Mouse (Mus musculus) midbrain, postnatal 0 days (tissue): Measurements from ENCODE around the gene Ptgr1. TPM values are rescaled to one million over a fixed set of nuclear protein-coding genes. Genes with fewer than 3 reads are reported as not detected.
A peak's percentile ranks its signal among the peaks of the same experiment; 100 is the strongest.

Experiments used
- ATAC-seq: fragments of 200-750 bp; cut with Nextera tagmentation; 2 replicates; pipeline ENCODE4 v1.8.0; 2017; ENCODE audit warnings: moderate number of reproducible peaks, mild to moderate bottlenecking, moderate TSS enrichment, moderate library complexity; ENCODE audit not compliant: low FRiP score
- DNase-seq: peaks from one replicate; pipeline ENCODE4 v3.0.0-alpha.2; 2015; ENCODE audit warnings: low spot score
- H3K27ac ChIP-seq: fragments of 300-500 bp; sonication (generic); 2 replicates; pipeline ENCODE4 v1.5.1; 2014; ENCODE audit warnings: low read depth, mild to moderate bottlenecking, low read length, mixed read lengths
- H3K27me3 ChIP-seq: fragments of 300-500 bp; sonication (generic); 2 replicates; pipeline ENCODE4 v1.6.1; 2014; ENCODE audit warnings: low read length, control low read depth, mixed read lengths; ENCODE audit not compliant: insufficient read depth
- H3K36me3 ChIP-seq: fragments of 300-500 bp; sonication (generic); 2 replicates; pipeline ENCODE4 v1.6.1; 2014; ENCODE audit warnings: low read length, control low read depth, mixed read lengths; ENCODE audit not compliant: insufficient read depth
- H3K4me1 ChIP-seq: fragments of 300-500 bp; sonication (generic); 2 replicates; pipeline ENCODE4 v1.6.1; 2014; ENCODE audit warnings: mild to moderate bottlenecking, control low read depth, antibody characterized with exemption, low read length, mixed read lengths; ENCODE audit not compliant: insufficient read depth
- H3K4me2 ChIP-seq: fragments of 300-500 bp; sonication (generic); 2 replicates; pipeline ENCODE4 v1.6.1; 2014; ENCODE audit warnings: low read depth, mild to moderate bottlenecking, low read length, mixed read lengths; ENCODE audit not compliant: poor library complexity, severe bottlenecking
- H3K4me3 ChIP-seq: fragments of 300-500 bp; sonication (generic); 2 replicates; pipeline ENCODE4 v1.5.1; 2014; ENCODE audit warnings: low read depth, mild to moderate bottlenecking, low read length, moderate library complexity
- H3K9ac ChIP-seq: fragments of 300-500 bp; sonication (generic); replicated peaks from 2 replicates; pipeline ENCODE4 v1.6.1; 2014; ENCODE audit warnings: mild to moderate bottlenecking, low read length, moderate library complexity, mixed read lengths; ENCODE audit not compliant: poor library complexity, severe bottlenecking
- H3K9me3 ChIP-seq: fragments of 300-500 bp; sonication (generic); 2 replicates; pipeline ENCODE4 v1.6.1; 2016; ENCODE audit warnings: low read length, control low read depth
- CTCF ChIP-seq: IDR thresholded peaks from 2 replicates; pipeline ENCODE4 v1.5.1; 2016; ENCODE audit warnings: antibody characterized with exemption, mild to moderate bottlenecking
- WGBS: fragments of 180-500 bp; shearing (Covaris S2); extraction: QIAGEN DNeasy Blood & Tissue Kit; methylation state at CpG from one replicate; pipeline ENCODE4 v1.1.7; 2014; 5-methylcytosine and 5-hydroxymethylcytosine counted together
- polyA plus RNA-seq: library from polyadenylated mRNA; unstranded; fragments of >200 nt; fragmentation: Nextera tagmentation; extraction: Ambion mirVana; gene quantifications from 2 replicates; pipeline ENCODE4 v1.2.1, GENCODE M21; 2015
- total RNA-seq: library from RNA; depleted of rRNA; stranded (reverse); fragments of >200 nt; gene quantifications from 2 replicates; pipeline ENCODE4 v1.2.3, GENCODE M21; 2014; rRNA removed

Ptgr1 gene
- total and polyA plus RNA-seq, 2 experiments from 2014 or later: 1.9 to 3.4 TPM

DNA sequence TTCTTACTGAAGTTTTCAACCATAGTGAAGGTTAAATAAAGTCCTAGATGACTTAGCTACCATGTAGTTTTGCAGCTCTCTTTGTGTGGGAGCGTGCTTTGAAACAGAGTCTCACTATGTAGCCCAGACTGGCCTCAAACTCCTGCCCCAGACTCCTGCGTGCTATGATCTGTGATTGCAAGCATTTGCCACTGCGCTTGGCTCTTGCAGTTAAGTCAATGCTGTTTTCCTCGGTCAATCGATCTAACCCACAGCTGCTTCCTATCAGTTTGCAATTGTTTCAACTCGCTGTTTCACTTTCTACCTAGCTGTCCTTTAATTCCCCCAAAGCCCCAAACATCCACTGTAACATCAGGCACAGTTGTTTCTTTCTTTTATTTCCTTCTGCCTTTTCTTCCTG lies 54.4 kb downstream of the Ptgr1 start:
- no peaks in the 10 kb centered on the region for H3K36me3 ChIP-seq
- ATAC-seq: no peak
- DNase-seq: no peak
- no peaks in the 10 kb centered on the region for H3K27me3 ChIP-seq
- 89% methylated on average over 6 of the region's 6 CpGs for WGBS
- no peak overlapping the region for H3K9ac ChIP-seq
- no peaks in the 10 kb centered on the region for H3K9me3 ChIP-seq
- no peak overlapping the region for H3K4me2 ChIP-seq
- no peaks in the 10 kb centered on the region for H3K4me1 ChIP-seq
- H3K27ac ChIP-seq: no peak overlapping the region
- no peak for TF ChIP-seq CTCF
- no peak overlapping the region for H3K4me3 ChIP-seq

DNA sequence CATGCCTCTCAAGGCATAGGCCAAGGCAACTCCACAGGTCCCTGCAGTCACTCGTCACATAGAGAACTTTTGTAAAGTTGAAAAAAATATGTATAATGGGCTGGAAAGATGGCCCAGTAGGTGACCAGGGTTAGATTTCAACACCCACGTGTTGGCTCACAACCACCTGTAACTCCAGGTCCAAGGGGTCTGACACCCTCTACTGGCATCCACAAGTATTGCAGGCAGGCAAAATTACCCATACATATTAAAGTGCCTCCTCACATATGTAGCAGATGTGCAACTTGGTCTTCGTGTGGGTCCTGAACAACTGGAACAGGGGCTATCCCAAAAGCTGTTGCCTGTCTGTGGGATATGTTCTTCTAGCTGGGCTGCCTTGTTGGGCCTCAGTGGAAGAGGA lies 59.3 kb downstream of the Ptgr1 start:
- 66% methylated on average over 3 of the region's 3 CpGs for WGBS

DNA sequence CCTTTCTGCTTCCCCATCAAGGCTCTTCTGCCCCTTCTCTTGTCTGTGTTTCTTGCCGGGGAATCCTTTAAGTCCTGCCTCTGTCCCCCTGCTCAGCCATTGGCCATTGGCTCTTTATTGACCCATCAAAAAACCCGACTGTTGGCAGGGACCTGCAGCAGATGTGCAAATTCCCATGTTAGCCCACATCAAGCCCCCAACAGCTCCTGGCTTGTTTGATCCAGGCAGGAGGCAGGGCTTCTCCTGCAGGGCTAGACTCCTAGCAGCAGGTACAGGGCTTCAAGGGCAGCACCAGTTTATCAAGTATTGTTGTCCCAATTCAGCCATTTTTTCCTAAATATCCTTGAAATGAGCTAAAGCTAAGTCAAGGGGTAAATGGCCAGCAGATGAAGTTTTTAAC lies 60.8 kb downstream of the Ptgr1 start:
- ATAC-seq (no peak), DNase-seq (no peak)
- no peak for TF ChIP-seq CTCF
- no peak overlapping the region for H3K9ac ChIP-seq
- H3K4me3 ChIP-seq: no peak overlapping the region
- H3K4me1 ChIP-seq: no peaks in the 10 kb centered on the region
- 44% methylated on average over 2 of the region's 2 CpGs for WGBS
- H3K9me3 ChIP-seq: no peaks in the 10 kb centered on the region
- no peak overlapping the region for H3K27ac ChIP-seq
- H3K4me2 ChIP-seq: no peak overlapping the region
- no peaks in the 10 kb centered on the region for H3K36me3 ChIP-seq
- H3K27me3 ChIP-seq: no peaks in the 10 kb centered on the region

More for the DNA sequence above, 59.3 kb downstream of the Ptgr1 start:
- Histone ChIP-seq H3K4me2 (no peak overlapping the region), H3K36me3 (no peaks in the 10 kb centered on the region), H3K4me1 (no peaks in the 10 kb centered on the region), H3K4me3 (no peak overlapping the region), H3K9me3 (no peaks in the 10 kb centered on the region), H3K9ac (no peak overlapping the region), H3K27ac (no peak overlapping the region), H3K27me3 (no peaks in the 10 kb centered on the region)
- peak; percentile 32 for TF ChIP-seq CTCF
- DNase-seq (no peak), ATAC-seq (no peak)

DNA sequence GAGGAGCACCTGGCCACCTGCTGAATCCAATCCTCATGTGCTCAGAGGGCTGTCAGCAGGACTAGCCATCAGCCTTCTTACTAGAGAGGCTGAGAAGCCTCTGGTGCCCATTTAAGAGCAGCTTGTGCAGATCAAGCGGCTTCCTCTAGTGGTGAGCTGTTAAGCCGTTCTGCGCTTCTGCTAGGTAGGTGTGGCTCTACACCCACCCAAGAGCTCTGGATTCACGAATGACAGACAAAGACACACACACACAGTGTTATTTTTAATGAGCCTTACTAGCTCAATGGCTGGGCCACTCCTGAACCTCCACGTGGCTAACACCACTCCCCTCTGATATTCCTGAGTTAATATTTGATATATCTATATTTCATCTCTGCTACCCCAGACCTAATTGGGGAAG lies 61.3 kb downstream of the Ptgr1 start:
- H3K9me3 ChIP-seq: no peaks in the 10 kb centered on the region
- no peak overlapping the region for H3K4me2 ChIP-seq
- no peaks in the 10 kb centered on the region for H3K4me1 ChIP-seq
- H3K27me3 ChIP-seq: no peaks in the 10 kb centered on the region
- no peak overlapping the region for H3K27ac ChIP-seq
- 56% methylated on average over 5 of the region's 5 CpGs for WGBS
- TF ChIP-seq CTCF: no peak
- ATAC-seq (no peak), DNase-seq (no peak)
- no peak overlapping the region for H3K4me3 ChIP-seq
- no peak overlapping the region for H3K9ac ChIP-seq
- no peaks in the 10 kb centered on the region for H3K36me3 ChIP-seq

DNA sequence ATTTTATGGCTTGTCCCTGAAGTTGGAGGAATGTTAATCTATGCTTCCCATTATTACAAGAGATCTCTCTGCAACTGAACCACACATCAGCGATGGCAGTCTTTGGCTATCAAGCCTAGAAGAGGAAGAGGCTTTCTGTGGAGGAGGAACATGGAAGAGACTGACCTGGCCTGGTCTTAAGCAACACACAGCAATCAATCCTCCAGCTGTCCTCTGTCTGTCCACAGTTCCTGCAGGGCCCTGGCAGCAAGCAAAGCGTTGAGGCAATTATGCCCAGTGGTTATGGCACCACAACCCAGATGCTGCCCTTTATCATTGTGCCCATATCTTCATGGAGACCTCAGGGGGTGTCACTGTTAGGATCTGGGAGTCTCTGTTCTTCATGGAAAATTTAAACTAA lies 63.0 kb downstream of the Ptgr1 start:
- no peaks in the 10 kb centered on the region for H3K27me3 ChIP-seq
- WGBS: 85% methylated on average over 2 of the region's 2 CpGs
- no peaks in the 10 kb centered on the region for H3K9me3 ChIP-seq
- H3K27ac ChIP-seq: no peak overlapping the region
- no peak overlapping the region for H3K4me2 ChIP-seq
- no peak overlapping the region for H3K4me3 ChIP-seq
- H3K36me3 ChIP-seq: no peaks in the 10 kb centered on the region
- H3K9ac ChIP-seq: no peak overlapping the region
- no peak for ATAC-seq
- DNase-seq: no peak
- no peak for TF ChIP-seq CTCF
- no peaks in the 10 kb centered on the region for H3K4me1 ChIP-seq

Other genes with a start within 250 kb of the Ptgr1 start
- gene Olfr267, start 199.4 kb downstream of the Ptgr1 start, total RNA-seq: 0.99 TPM in 1 of 2 replicates, not detected in the other
- gene Olfr267, start 199.4 kb downstream of the Ptgr1 start, polyA plus RNA-seq: not detected in 2 replicates
- gene Ecpas, start 74.4 kb downstream of the Ptgr1 start, total RNA-seq: 64.8 and 77.5 TPM in 2 replicates
- gene Ecpas, start 74.4 kb downstream of the Ptgr1 start, polyA plus RNA-seq: 28.4 and 36.8 TPM in 2 replicates
- 4.9 and 7.6 TPM in 2 replicates for gene Zkscan16, start 43.5 kb downstream of the Ptgr1 start, total RNA-seq
- gene Zkscan16, start 43.5 kb downstream of the Ptgr1 start, polyA plus RNA-seq: 2.2 and 2.4 TPM in 2 replicates
- 5.4 and 6.7 TPM in 2 replicates for gene Dnajc25, start 7.9 kb upstream of the Ptgr1 start, total RNA-seq
- gene Dnajc25, start 7.9 kb upstream of the Ptgr1 start, polyA plus RNA-seq: 7.5 and 10.6 TPM in 2 replicates
- gene Gm20503, start 16.1 kb upstream of the Ptgr1 start, total RNA-seq: not detected in 2 replicates
- gene Gm20503, start 16.1 kb upstream of the Ptgr1 start, polyA plus RNA-seq: 8.2 and 14.1 TPM in 2 replicates
- gene Gng10, start 48.0 kb upstream of the Ptgr1 start, total RNA-seq: 121 and 126 TPM in 2 replicates
- 239 TPM in 2 replicates for gene Gng10, start 48.0 kb upstream of the Ptgr1 start, polyA plus RNA-seq
- not detected in 2 replicates for gene AI481877, start 151.9 kb upstream of the Ptgr1 start, total RNA-seq
- gene AI481877, start 151.9 kb upstream of the Ptgr1 start, polyA plus RNA-seq: 0.02 TPM in 1 of 2 replicates, not detected in the other
- gene Ugcg, start 202.1 kb upstream of the Ptgr1 start, total RNA-seq: 68.5 and 76.5 TPM in 2 replicates
- 18.7 and 22.8 TPM in 2 replicates for gene Ugcg, start 202.1 kb upstream of the Ptgr1 start, polyA plus RNA-seq